Mouse (Mus musculus) bone marrow, adult 2 months (tissue): Measurements from ENCODE around the gene Nfic.

Experiments used
- CTCF ChIP-seq: fragments of 200-500 bp; IDR thresholded peaks from 2 replicates; pipeline ENCODE4 v1.5.1; 2011; ENCODE audit warnings: low read length, control low read depth; ENCODE audit not compliant: control insufficient read depth, insufficient read depth
- POLR2A ChIP-seq: fragments of 200-500 bp; IDR thresholded peaks from 2 replicates; pipeline ENCODE4 v1.6.1; 2011; ENCODE audit warnings: low read depth, mild to moderate bottlenecking, control low read depth, low read length, borderline replicate concordance; ENCODE audit not compliant: control insufficient read depth

DNA sequence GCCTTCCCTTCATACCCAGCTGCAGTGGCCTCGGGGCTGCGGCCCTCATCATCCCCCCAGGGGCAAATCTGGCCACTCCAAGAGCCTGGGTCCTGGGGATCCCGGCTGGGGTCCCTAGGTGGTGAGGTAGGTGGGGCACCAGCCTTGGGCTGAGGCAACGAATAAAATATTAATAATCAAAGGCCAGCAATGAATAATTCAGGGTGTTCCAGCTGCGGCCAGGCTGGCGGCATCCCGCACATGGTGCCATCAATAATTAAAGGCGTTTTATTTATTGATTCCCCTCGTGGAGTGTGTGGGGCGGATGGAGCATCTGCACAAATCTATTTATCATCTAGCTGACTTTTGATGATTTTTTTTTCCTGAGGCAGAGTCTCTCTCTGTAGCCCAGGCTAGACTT, 51.9 kb downstream of the Nfic start:
- no peak for TF ChIP-seq POLR2A
- TF ChIP-seq CTCF = no peak
